Mouse (Mus musculus) heart, embryonic 11.5 days (tissue): ENCODE measurements at regions not wholly inside any gene's neighbourhood (a gene's known extent, or its start where the extent isn't known, plus 50 kb on each side); places are given as distances from the start of the nearest gene placed in this dataset.
"Not testable (repeated sequence)": the region's sequence is repeated elsewhere in the genome, so short reads cannot be mapped to it uniquely, and the experiment has no call there.

Experiments
- ATAC-seq: fragments of 200-750 bp; cut with Nextera tagmentation; replicated peaks from 2 replicates; pipeline ENCODE4 v1.8.0; 2017; ENCODE audit warnings: moderate library complexity; ENCODE audit not compliant: insufficient number of reproducible peaks, low FRiP score, low TSS enrichment
- H3K27ac ChIP-seq: fragments of 300-500 bp; sonication (generic); 2 replicates; pipeline ENCODE4 v1.5.1; 2014; ENCODE audit warnings: mild to moderate bottlenecking, low read depth, low read length
- H3K27me3 ChIP-seq: fragments of 300-500 bp; sonication (generic); 2 replicates; pipeline ENCODE4 v1.6.1; 2014; ENCODE audit warnings: mild to moderate bottlenecking, low read length, mixed read lengths; ENCODE audit not compliant: control insufficient read depth, insufficient read depth
- H3K36me3 ChIP-seq: fragments of 300-500 bp; sonication (generic); 2 replicates; pipeline ENCODE4 v1.6.1; 2014; ENCODE audit warnings: mild to moderate bottlenecking, low read length, moderate library complexity, mixed read lengths; ENCODE audit not compliant: control insufficient read depth, insufficient read depth
- H3K4me1 ChIP-seq: fragments of 300-500 bp; sonication (generic); 2 replicates; pipeline ENCODE4 v1.6.1; 2014; ENCODE audit warnings: low read length; ENCODE audit not compliant: control insufficient read depth, insufficient read depth
- H3K4me2 ChIP-seq: fragments of 300-500 bp; sonication (generic); 2 replicates; pipeline ENCODE4 v1.6.1; 2014; ENCODE audit warnings: mild to moderate bottlenecking, moderate library complexity
- H3K4me3 ChIP-seq: fragments of 300-500 bp; sonication (generic); 2 replicates; pipeline ENCODE4 v1.5.1; 2014; ENCODE audit warnings: low read depth, low read length
- H3K9ac ChIP-seq: fragments of 300-500 bp; sonication (generic); 2 replicates; pipeline ENCODE4 v1.6.1; 2014; ENCODE audit warnings: mild to moderate bottlenecking, low read depth, low read length, moderate library complexity
- H3K9me3 ChIP-seq: fragments of 300-500 bp; sonication (generic); replicated peaks from 2 replicates; pipeline ENCODE4 v1.6.1; 2016; ENCODE audit warnings: low read length; ENCODE audit not compliant: control insufficient read depth
- WGBS: fragments of 180-500 bp; shearing (Covaris S2); extraction: QIAGEN DNeasy Blood & Tissue Kit; methylation state at CpG from one replicate; pipeline ENCODE4 v1.1.7; 2014; ENCODE audit not compliant: insufficient replicate concordance; 5-methylcytosine and 5-hydroxymethylcytosine counted together

DNA sequence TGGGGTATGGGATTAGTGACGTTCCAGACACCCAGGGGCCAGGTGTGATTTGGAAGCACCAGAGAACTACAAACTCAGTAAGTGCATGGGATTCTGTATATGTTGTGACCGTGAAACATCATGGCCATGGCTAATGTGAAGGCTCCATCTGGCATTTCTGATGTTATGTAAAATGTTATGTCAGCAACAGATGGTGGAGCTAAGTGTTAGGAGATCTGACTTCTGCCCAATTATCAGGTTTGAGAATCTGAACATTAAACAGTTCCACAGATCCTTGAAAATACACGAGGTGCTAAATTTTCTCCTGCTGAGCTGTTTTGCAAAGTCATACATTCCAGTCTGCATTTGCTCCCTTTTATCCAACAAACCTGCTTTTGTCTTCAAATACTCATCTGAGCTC lies 223.6 kb upstream of the Egfl6 start:
- WGBS = 69% methylated on average over 3 of the region's 3 CpGs

DNA sequence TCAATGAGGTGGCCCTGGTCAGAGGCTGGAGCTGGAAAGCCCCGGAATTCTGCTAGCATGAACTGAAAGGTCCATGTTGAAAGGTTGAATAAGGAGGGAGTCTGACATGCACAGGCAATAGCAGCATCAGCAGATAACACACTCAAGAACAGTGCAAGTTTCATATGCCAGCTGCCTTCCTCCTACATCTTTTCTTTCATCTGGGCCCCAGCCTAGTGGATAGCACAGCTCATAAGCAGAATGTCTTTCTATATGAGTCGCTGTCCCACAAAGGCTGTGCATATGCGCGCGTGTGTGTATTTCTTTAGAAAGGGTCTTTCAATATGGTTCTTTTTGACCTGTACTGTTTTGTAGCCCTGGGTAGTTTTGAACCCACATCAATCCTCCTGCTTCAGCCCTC lies 222.7 kb upstream of the Egfl6 start:
- ATAC-seq = no peak
- Histone ChIP-seq H3K36me3 (no peaks in the 10 kb centered on the region), H3K27me3 (no peaks in the 10 kb centered on the region; the same call in 1 of the 2 replicates), H3K27ac (no peak overlapping the region), H3K4me2 (no peak overlapping the region), H3K9ac (no peak overlapping the region), H3K9me3 (no peaks in the 10 kb centered on the region), H3K4me3 (no peak overlapping the region), H3K4me1 (no peaks in the 10 kb centered on the region)
- WGBS = 79% methylated on average over 5 of the region's 5 CpGs

More for the DNA sequence above, 223.6 kb upstream of the Egfl6 start:
- no peaks in the 10 kb centered on the region for H3K9me3 ChIP-seq
- no peak for ATAC-seq
- no peak overlapping the region for H3K9ac ChIP-seq
- no peaks in the 10 kb centered on the region for H3K36me3 ChIP-seq
- H3K27me3 ChIP-seq = no peaks in the 10 kb centered on the region; the same call in 1 of the 2 replicates
- no peaks in the 10 kb centered on the region for H3K4me1 ChIP-seq
- H3K4me3 ChIP-seq = no peak overlapping the region
- no peak overlapping the region for H3K4me2 ChIP-seq
- H3K27ac ChIP-seq = no peak overlapping the region

DNA sequence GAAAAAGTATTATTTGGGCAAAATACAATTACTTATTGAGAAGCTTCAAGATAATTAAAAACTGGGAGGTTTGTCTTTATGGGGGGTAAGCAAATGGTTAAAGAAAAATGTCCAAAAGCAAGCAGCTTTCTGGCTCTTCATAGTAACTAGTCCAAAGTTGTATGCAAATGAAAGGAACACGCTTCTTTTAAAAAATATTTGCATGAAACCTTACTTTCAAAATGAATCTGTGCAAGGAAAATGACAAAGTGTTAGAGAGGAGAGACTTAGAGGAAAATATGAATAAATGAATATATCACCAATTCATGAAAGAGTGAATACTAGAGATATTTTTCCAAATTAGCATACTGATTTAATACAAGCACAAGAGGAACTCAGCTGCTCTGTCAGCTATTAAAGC lies 220.4 kb upstream of the Egfl6 start:
- H3K36me3 ChIP-seq = no peaks in the 10 kb centered on the region
- no peak overlapping the region for H3K9ac ChIP-seq
- 78% methylated on average over 1 of the region's 1 CpGs for whole genome bisulfite sequencing
- H3K27ac ChIP-seq = no peak overlapping the region
- ATAC-seq = no peak
- no peaks in the 10 kb centered on the region for H3K4me1 ChIP-seq
- no peaks in the 10 kb centered on the region for H3K9me3 ChIP-seq
- H3K4me3 ChIP-seq = no peak overlapping the region
- no peaks in the 10 kb centered on the region; the same call in 1 of the 2 replicates for H3K27me3 ChIP-seq
- H3K4me2 ChIP-seq = no peak overlapping the region

DNA sequence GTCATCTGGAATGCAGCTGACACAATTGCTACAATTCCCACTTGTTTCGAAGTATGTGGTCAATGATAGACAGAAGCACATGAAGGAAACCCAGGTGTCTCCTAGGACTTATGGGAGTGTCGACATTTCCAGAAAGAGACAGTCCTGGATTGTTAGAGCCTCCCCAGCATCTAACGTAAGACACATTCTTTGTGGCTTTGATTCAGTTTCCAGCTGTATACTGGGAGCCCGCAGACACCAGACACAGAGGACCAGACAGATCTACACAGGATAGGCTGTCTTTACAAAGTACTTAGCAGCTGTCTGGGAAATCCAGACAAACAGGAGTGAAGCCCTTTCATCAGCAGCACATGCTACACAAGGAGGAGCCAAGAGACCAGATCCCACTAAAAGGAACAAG lies 220.0 kb upstream of the Egfl6 start:
- H3K27me3 ChIP-seq = no peaks in the 10 kb centered on the region; the same call in 1 of the 2 replicates
- no peaks in the 10 kb centered on the region for H3K36me3 ChIP-seq
- H3K9me3 ChIP-seq = no peaks in the 10 kb centered on the region
- 42% methylated on average over 4 of the region's 4 CpGs for WGBS
- ATAC-seq = no peak
- H3K9ac ChIP-seq = no peak overlapping the region
- no peaks in the 10 kb centered on the region for H3K4me1 ChIP-seq
- no peak overlapping the region for H3K27ac ChIP-seq
- H3K4me2 ChIP-seq = no peak overlapping the region
- no peak overlapping the region for H3K4me3 ChIP-seq

DNA sequence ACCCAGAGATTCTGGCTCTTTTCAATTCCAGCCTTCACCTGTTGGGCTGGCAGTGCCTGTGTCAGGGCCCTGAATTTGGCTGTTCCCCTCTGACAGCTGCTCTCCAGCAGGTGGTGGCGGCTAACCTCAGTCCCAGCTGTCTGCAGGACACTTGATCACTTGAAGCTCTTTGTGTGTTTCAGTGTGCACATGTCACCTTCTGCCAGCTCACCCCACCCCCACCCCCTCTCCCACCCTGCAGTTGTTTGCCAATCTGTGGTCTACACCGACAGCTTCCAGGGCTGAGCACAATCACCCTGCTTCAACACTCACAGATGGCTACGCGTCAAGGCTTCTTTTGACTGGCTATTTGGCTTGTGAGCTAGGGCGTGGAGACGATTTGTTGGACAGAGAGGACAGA lies 217.7 kb upstream of the Egfl6 start:
- Histone ChIP-seq H3K9ac (no peak overlapping the region), H3K27ac (no peak overlapping the region), H3K4me1 (no peaks in the 10 kb centered on the region), H3K9me3 (no peaks in the 10 kb centered on the region), H3K27me3 (no peaks in the 10 kb centered on the region), H3K36me3 (no peaks in the 10 kb centered on the region), H3K4me3 (no peak overlapping the region), H3K4me2 (no peak overlapping the region)
- 57% methylated on average over 6 of the region's 6 CpGs for WGBS
- peak; percentile 22; the same call in 1 of the 2 replicates for ATAC-seq

DNA sequence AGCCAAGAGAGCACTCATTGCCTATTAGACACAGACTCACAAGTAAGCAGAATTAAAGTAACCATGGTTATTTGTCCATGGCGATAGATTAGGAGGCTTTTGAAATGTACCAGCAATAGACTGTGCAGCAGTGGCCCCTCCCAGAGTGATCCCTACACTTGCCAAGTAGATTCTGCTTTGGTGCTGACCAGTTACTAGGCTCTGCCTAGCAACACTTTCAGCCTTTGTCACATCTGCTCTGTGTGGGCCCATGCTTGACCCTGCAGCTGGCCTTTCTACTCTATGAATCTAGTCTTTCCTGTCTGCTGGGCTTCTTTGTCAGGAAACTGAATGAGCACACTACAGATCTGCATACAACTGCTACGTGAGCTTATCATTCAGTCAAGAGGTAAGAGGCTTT lies 215.5 kb upstream of the Egfl6 start:
- 60% methylated on average over 2 of the region's 2 CpGs for WGBS
- Histone ChIP-seq H3K36me3 (no peaks in the 10 kb centered on the region), H3K27ac (no peak overlapping the region), H3K4me1 (no peaks in the 10 kb centered on the region), H3K4me3 (no peak overlapping the region), H3K27me3 (no peaks in the 10 kb centered on the region), H3K9ac (no peak overlapping the region), H3K9me3 (no peaks in the 10 kb centered on the region), H3K4me2 (no peak overlapping the region)
- no peak for ATAC-seq

DNA sequence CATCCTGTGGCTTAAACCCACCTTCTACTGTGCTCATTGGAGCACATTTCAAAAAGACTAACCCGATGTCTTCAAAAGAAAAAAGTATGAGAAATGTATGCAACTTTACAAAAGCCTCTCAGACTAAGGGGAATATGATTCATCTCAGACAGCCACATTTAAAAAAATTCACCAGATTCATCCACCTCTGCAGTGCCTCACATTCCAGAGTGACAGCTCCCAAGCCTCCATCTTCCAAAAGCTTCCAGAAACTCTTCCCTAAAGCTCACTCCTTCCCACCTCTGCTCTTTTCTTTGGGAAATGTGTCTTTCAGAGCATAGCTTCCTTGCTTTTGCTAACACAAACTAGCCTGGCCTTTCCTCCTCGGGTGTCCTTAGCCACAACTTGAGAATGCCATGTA lies 210.1 kb upstream of the Egfl6 start:
- no peak overlapping the region for H3K4me3 ChIP-seq
- no peak overlapping the region for H3K9ac ChIP-seq
- H3K4me1 ChIP-seq = no peaks in the 10 kb centered on the region
- H3K27ac ChIP-seq = no peak overlapping the region
- no peaks in the 10 kb centered on the region for H3K36me3 ChIP-seq
- no peaks in the 10 kb centered on the region for H3K27me3 ChIP-seq
- H3K9me3 ChIP-seq = no peaks in the 10 kb centered on the region
- no peak overlapping the region for H3K4me2 ChIP-seq
- WGBS = 70% methylated on average over 2 of the region's 2 CpGs
- no peak for ATAC-seq

DNA sequence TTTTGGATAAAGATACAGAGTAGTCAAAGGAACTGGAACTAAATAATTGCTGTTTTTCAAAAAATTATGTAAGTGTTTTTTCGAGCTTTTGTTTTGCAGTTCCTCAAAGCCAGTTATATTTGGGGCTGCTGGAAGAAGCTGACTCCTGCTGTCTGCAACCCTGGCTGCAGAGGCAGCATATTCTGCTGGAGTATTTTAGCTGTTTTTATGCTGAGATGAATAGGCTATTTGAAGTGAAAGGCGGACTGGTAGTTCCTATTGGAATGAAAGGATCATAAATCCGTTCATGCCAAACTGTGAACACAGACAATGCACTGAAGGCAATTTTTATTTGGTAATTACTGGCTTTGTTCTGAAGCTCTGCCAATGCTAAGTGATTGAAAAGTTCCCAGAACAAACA lies 203.5 kb upstream of the Egfl6 start:
- 85% methylated on average over 3 of the region's 3 CpGs for WGBS
- H3K4me1 ChIP-seq = no peaks in the 10 kb centered on the region

DNA sequence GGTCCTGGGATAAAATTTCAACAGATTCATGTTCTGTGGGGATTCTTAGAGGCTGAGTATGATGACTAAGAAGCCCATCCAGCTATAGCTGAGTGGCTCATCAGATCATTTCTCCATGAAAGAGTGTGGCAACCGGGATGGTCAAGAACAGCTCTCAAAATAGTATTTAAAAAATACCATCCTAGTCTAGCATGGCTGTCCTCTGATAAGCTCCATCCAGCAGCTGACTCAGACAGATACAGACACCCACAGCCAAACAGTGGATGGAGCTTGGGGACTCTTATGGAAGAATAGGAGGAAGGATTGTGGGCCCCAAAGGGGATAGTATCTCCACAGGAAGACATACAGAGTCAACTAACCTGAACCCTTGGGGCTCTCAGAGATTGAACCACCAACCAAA lies 201.6 kb upstream of the Egfl6 start:
- H3K27ac ChIP-seq, H3K4me1 ChIP-seq, H3K36me3 ChIP-seq, H3K9ac ChIP-seq, H3K4me3 ChIP-seq, H3K27me3 ChIP-seq, H3K4me2 ChIP-seq, ATAC-seq, H3K9me3 ChIP-seq: not testable (repeated sequence)
- WGBS = 82% methylated on average over 1 of the region's 1 CpGs

More for the DNA sequence above, 203.5 kb upstream of the Egfl6 start:
- Histone ChIP-seq H3K27ac (no peak overlapping the region), H3K27me3 (no peaks in the 10 kb centered on the region), H3K4me3 (no peak overlapping the region), H3K36me3 (no peaks in the 10 kb centered on the region), H3K9ac (no peak overlapping the region), H3K4me2 (no peak overlapping the region), H3K9me3 (no peaks in the 10 kb centered on the region)
- ATAC-seq = no peak
